Mouse (Mus musculus): ENCODE measurements around the gene Fndc3b.

DNA sequence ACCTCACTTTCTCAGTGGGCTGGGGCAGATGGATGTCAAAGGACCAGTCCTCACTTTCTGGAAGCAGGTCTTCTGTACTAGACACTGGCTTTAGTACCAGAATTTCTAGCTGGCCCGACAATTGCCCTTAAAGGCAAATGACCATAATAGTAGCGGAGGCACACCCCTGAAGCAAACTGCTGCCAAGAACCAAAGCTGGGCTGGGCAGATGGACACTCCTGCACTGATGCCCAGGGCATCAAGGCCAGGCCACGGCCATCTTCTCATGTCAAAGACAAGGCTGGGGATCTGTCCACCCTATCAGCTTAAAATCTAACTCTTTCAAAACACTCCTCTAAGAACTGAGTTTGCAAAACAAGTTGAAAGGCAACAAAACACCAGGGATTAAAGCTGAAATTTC lies 148.6 kb downstream of the Fndc3b start:
- TF ChIP-seq CTCF (IDR thresholded peaks at IDR 0.05; ENCODE audit: low read depth) (no peak), EP300 (optimal IDR thresholded peaks at IDR 0.05) (no peak)
